17 mouse cellular contexts compared by ENCODE assay signal in genomic region chr10:119204334-119204946, GRCm38 (mm10). TPM values are rescaled to one million over a fixed set of nuclear protein-coding genes. Genes with fewer than 3 reads are reported as not detected.
DNase-seq lines count a peak whose midpoint lies in the region; ATAC-seq and TF ChIP-seq lines count a peak whose summit lies in the region.
"Had no signal": no experiment of that assay in that cellular context is flagged by ENCODE, and none has a peak within 500 bp of the region (broad histone marks: within the 10 kb centered on the region; RNA-seq: fewer than 3 reads in every experiment).

No protein-coding gene starts in this region.

- no peak overlapping the region for H3K9ac ChIP-seq in kidney, embryonic 16.5 days (replicated peaks; ENCODE audit: low read length)
- H3K9ac ChIP-seq in kidney, postnatal 0 days (ENCODE audit: low read depth, low read length), result no peak overlapping the region
- H3K9ac ChIP-seq: embryonic facial prominence, embryonic 12.5 days; forebrain, embryonic 12.5 days; heart, embryonic 15.5 days; limb, embryonic 15.5 days had no signal

- H3K4me2 ChIP-seq in kidney, embryonic 16.5 days (replicated peaks; ENCODE audit: low read depth, low read length), result no peak overlapping the region
- H3K4me2 ChIP-seq in kidney, postnatal 0 days (ENCODE audit: low read length), result no peak overlapping the region
- H3K4me2 ChIP-seq: embryonic facial prominence, embryonic 12.5 days; forebrain, embryonic 12.5 days; heart, embryonic 15.5 days; limb, embryonic 15.5 days had no signal

- H3K4me3 ChIP-seq in kidney, embryonic 16.5 days (ENCODE audit: low read length), result no peak overlapping the region
- no peak overlapping the region for H3K4me3 ChIP-seq in kidney, postnatal 0 days (replicated peaks; ENCODE audit: low read depth, low read length)
- H3K4me3 ChIP-seq: embryonic facial prominence, embryonic 12.5 days; forebrain, embryonic 12.5 days; heart, embryonic 15.5 days; left cerebral cortex, adult 2 months; limb, embryonic 15.5 days; myocyte had no signal

- DNase-seq in kidney, adult 18-20 months, result peak; percentile 19
- peak; percentile 38 for DNase-seq in R1 (ENCODE audit: low read depth, low spot score)
- no peak for DNase-seq in kidney, postnatal 0 days (ENCODE audit: low spot score)
- DNase-seq in thymus, postnatal 0 days (ENCODE audit: low spot score), result peak; percentile 27
- no peak for DNase-seq in lung, postnatal 4 days
- no peak for DNase-seq in layer of hippocampus, postnatal 14 days (ENCODE audit: low spot score in 2 of 2)
- DNase-seq: cerebellum, adult 9-10 months; gastrocnemius, postnatal 14 days had no signal

- no peaks in the 10 kb centered on the region for H3K27me3 ChIP-seq in kidney, embryonic 16.5 days (ENCODE audit: insufficient read depth, low read length)
- H3K27me3 ChIP-seq in kidney, postnatal 0 days (ENCODE audit: insufficient read depth, low read length), result no peaks in the 10 kb centered on the region
- H3K27me3 ChIP-seq: CH12.LX; embryonic facial prominence, embryonic 12.5 days; forebrain, embryonic 12.5 days; heart, embryonic 15.5 days; limb, embryonic 15.5 days had no signal

- no peak for ATAC-seq in kidney, embryonic 16.5 days (ENCODE audit: low FRiP score, low TSS enrichment)
- ATAC-seq in kidney, postnatal 0 days (replicated peaks; ENCODE audit: low FRiP score, low read depth), result 0 out of 2 replicates have a peak, but pooled peaks have one; percentile 13

- no peak for TF ChIP-seq CTCF in kidney, postnatal 0 days (IDR thresholded peaks at IDR 0.05; ENCODE audit: low read depth)

- WGBS in kidney, embryonic 16.5 days, result 83% methylated on average over 12 of the region's 12 CpGs
- WGBS in kidney, postnatal 0 days, result 74% methylated on average over 12 of the region's 12 CpGs

- H3K4me1 ChIP-seq in kidney, embryonic 16.5 days (ENCODE audit: insufficient read depth, low read length), result no peaks in the 10 kb centered on the region
- no peaks in the 10 kb centered on the region for H3K4me1 ChIP-seq in kidney, postnatal 0 days (replicated peaks; ENCODE audit: insufficient read depth, low read length)
- H3K4me1 ChIP-seq: embryonic facial prominence, embryonic 12.5 days; forebrain, embryonic 12.5 days; heart, embryonic 15.5 days; limb, embryonic 15.5 days had no signal

- no peaks in the 10 kb centered on the region for H3K9me3 ChIP-seq in kidney, embryonic 16.5 days (ENCODE audit: low read length)
- no peaks in the 10 kb centered on the region for H3K9me3 ChIP-seq in kidney, postnatal 0 days (replicated peaks; ENCODE audit: low read length)
- H3K9me3 ChIP-seq: embryonic facial prominence, embryonic 12.5 days; forebrain, embryonic 12.5 days; heart, embryonic 15.5 days; limb, embryonic 15.5 days had no signal

- H3K36me3 ChIP-seq in kidney, embryonic 16.5 days (ENCODE audit: insufficient read depth, low read length), result peaks cover 72% of the 10 kb centered on the region
- H3K36me3 ChIP-seq in kidney, postnatal 0 days (ENCODE audit: insufficient read depth, low read length), result peaks cover 62% of the 10 kb centered on the region

- no peak overlapping the region for H3K27ac ChIP-seq in kidney, embryonic 16.5 days (ENCODE audit: low read length)
- H3K27ac ChIP-seq in kidney, postnatal 0 days, result no peak overlapping the region
- H3K27ac ChIP-seq: embryonic facial prominence, embryonic 12.5 days; forebrain, embryonic 12.5 days; heart, embryonic 15.5 days; left cerebral cortex, adult 2 months; limb, embryonic 15.5 days; macrophage had no signal

RNA-seq across cellular contexts. Expression of gene Cand1, which starts 35.4 kb away (rescaled TPM):
- polyA plus RNA-seq in kidney, embryonic 16.5 days (2015; fragmentation: Nextera tagmentation; extraction: Ambion mirVana), result 50.7 and 60.3 TPM in 2 replicates
- polyA plus RNA-seq in kidney, postnatal 0 days (2015; fragmentation: Nextera tagmentation; extraction: Ambion mirVana), result 32.6 and 35.6 TPM in 2 replicates
- polyA plus RNA-seq in thymus, postnatal 0 days (2015; fragmentation: Nextera tagmentation; extraction: Ambion mirVana), result 28.6 and 35.7 TPM in 2 replicates
- total RNA-seq in layer of hippocampus, postnatal 14 days (2021), result 100 to 1,000 TPM; 136 to 141 TPM

Comparison
In these comparisons a context has a peak if more than half of its experiments do, and no peak if none do; other contexts are left out.
1. DNase-seq: peak in kidney, adult 18-20 months (single experiment), R1 (single experiment) and thymus, postnatal 0 days (single experiment); none in kidney, postnatal 0 days (single experiment), lung, postnatal 4 days (0 of 2) and layer of hippocampus, postnatal 14 days (0 of 2).